Mouse (Mus musculus): ENCODE measurements around the gene Vps53. TPM values are rescaled to one million over a fixed set of nuclear protein-coding genes. Genes with fewer than 3 reads are reported as not detected.

Gene Vps53
- polyA plus RNA-seq, 1 experiment from 2014 or later = 67.7 TPM

DNA sequence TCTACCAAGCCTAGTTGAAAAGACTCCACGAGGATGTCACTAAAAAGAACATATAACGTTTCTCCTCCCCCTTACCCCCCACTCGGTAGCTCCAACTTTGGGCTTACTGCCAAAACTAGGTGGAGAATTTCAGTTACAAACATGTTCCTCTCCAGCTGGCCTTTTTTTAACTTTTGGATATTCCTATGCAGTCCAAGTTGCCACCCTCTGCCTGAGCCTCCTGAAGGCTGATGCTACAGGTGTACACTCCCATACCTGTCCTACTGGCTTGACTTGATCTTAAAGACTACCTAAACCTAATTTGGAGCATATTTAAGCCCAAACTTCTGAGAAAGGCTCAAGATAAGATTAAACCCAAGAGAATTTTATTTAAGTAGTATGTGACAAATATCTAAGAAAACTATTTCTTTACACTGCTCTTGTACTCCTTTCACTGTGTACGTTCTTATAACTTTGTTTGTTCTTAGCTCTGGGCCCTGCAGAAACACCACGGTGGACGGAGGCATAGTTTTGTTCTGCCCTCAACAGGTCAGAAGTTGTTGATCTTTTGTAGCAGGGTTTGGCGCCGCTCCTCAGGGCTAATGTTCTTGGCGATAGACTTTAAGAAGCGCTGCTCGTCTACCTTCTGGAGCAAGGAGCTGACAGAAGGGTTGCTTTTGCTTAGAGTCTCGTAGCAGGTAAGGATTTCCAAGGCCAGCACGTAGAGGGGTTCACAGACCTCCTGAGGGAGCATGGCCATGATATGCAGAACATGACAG is 31.0 kb upstream of the Vps53 start:
- no peaks in the 10 kb centered on the region for H3K4me1 ChIP-seq (replicated peaks; ENCODE audit: control insufficient read depth, insufficient read depth, low read length)
- peaks cover 30% of the 10 kb centered on the region for H3K36me3 ChIP-seq (ENCODE audit: control insufficient read depth, insufficient read depth)
- H3K9me3 ChIP-seq (ENCODE audit: control insufficient read depth, low read length) = no peaks in the 10 kb centered on the region
- no peak overlapping the region for H3K4me3 ChIP-seq (replicated peaks; ENCODE audit: low read length)
- no peak overlapping the region for H3K4me2 ChIP-seq (ENCODE audit: low read length)
- no peak overlapping the region for H3K27ac ChIP-seq (ENCODE audit: low read length)
- ATAC-seq = no peak
- no peak overlapping the region for H3K9ac ChIP-seq (replicated peaks; ENCODE audit: low read depth, low read length)
- no peaks in the 10 kb centered on the region for H3K27me3 ChIP-seq (replicated peaks; ENCODE audit: control insufficient read depth, insufficient read depth, low read length)
- WGBS = 83% methylated on average over 13 of the region's 13 CpGs

DNA sequence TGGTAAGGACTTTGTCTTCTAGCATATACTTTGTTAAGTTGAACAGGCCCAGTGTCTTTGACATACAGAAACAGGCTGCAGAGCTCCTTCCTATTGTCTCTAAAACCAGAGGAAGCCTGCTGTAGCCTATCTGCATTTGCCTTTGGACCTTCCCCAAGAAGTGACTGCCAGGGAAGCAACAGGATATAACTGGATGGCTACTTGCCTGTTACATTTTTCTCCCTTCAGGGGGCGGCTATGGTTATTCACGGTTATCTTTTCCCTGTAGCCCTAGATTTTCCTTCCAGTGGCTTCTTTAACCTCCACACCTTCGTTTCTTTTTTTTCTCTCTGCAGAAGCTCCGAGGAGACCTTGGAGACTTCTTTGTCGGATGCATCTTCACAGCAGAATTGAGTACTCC is 27.3 kb upstream of the Vps53 start:
- Histone ChIP-seq H3K4me1 (replicated peaks; ENCODE audit: control insufficient read depth, insufficient read depth, low read length) (peaks cover 8% of the 10 kb centered on the region), H3K4me2 (ENCODE audit: low read length) (no peak overlapping the region), H3K9me3 (ENCODE audit: control insufficient read depth, low read length) (no peaks in the 10 kb centered on the region), H3K4me3 (replicated peaks; ENCODE audit: low read length) (no peak overlapping the region), H3K36me3 (ENCODE audit: control insufficient read depth, insufficient read depth) (peaks cover 27% of the 10 kb centered on the region), H3K9ac (replicated peaks; ENCODE audit: low read depth, low read length) (no peak overlapping the region), H3K27me3 (replicated peaks; ENCODE audit: control insufficient read depth, insufficient read depth, low read length) (no peaks in the 10 kb centered on the region), H3K27ac (ENCODE audit: low read length) (no peak overlapping the region)
- 89% methylated on average over 5 of the region's 5 CpGs for WGBS
- no peak for ATAC-seq

- Histone ChIP-seq H3K9me3 (ENCODE audit: control insufficient read depth, low read length) (no peaks in the 10 kb centered on the region), H3K36me3 (ENCODE audit: control insufficient read depth, insufficient read depth) (peaks cover 12% of the 10 kb centered on the region), H3K27me3 (replicated peaks; ENCODE audit: control insufficient read depth, insufficient read depth, low read length) (no peaks in the 10 kb centered on the region), H3K4me2 (ENCODE audit: low read length) (peak overlapping the region; percentile 76), H3K4me1 (replicated peaks; ENCODE audit: control insufficient read depth, insufficient read depth, low read length) (peaks cover 15% of the 10 kb centered on the region), H3K9ac (replicated peaks; ENCODE audit: low read depth, low read length) (peak overlapping the region; percentile 95), H3K27ac (ENCODE audit: low read length) (peak overlapping the region; percentile 73; the same call in 1 of the 2 replicates), H3K4me3 (replicated peaks; ENCODE audit: low read length) (peak overlapping the region; percentile 94)
- peak; percentile 98 for ATAC-seq
- WGBS = under 1% methylated on average over 84 of the region's 90 CpGs
Observed at GRCm38 (mm10) chr11:76201761-76202674, 22.6 kb upstream of the Vps53 start.

GRCm38 (mm10) chr11:76196977-76197469 is 17.6 kb upstream of the Vps53 start:
- H3K27me3 ChIP-seq (replicated peaks; ENCODE audit: control insufficient read depth, insufficient read depth, low read length) = no peaks in the 10 kb centered on the region
- H3K4me3 ChIP-seq (replicated peaks; ENCODE audit: low read length) = no peak overlapping the region
- H3K4me2 ChIP-seq (ENCODE audit: low read length) = no peak overlapping the region
- no peaks in the 10 kb centered on the region for H3K36me3 ChIP-seq (ENCODE audit: control insufficient read depth, insufficient read depth)
- no peak overlapping the region for H3K9ac ChIP-seq (replicated peaks; ENCODE audit: low read depth, low read length)
- WGBS = 45% methylated on average over 8 of the region's 8 CpGs
- peaks cover 7% of the 10 kb centered on the region for H3K4me1 ChIP-seq (replicated peaks; ENCODE audit: control insufficient read depth, insufficient read depth, low read length)
- no peak overlapping the region for H3K27ac ChIP-seq (ENCODE audit: low read length)
- ATAC-seq = no peak
- no peaks in the 10 kb centered on the region for H3K9me3 ChIP-seq (ENCODE audit: control insufficient read depth, low read length)

DNA sequence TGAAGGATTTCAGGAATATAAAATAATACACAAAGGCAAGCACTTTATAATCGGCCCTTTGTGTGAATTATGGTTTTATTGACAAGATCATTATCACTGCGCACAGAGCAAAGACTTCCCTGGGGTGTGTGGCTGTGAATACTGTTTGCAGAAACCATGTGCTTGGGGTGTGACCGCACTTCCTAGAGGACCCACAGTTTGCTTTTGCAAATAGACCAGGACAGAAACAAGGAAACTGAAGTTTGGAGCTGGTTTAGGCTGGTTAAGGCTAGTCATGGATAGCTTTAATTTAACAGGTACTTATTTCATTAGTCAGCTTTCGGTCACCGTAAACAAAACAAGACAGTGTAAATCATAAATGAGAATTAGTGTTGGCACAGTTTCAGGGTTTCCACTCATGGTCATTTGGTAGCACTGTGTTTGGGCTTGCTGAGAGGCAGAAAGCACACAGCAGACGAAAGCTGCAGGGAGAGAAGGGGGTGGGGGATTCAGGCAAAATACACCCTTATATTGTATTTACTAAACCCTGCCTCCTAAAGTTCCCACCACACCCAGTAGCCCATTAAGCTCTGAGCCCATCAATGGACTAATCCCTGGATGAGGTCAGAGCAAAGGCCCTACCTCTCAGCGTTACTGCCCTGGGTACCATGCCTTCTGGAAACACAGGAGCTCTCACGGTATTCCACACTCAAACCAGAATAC is 17.0 kb upstream of the Vps53 start:
- no peak overlapping the region for H3K27ac ChIP-seq (ENCODE audit: low read length)
- H3K9me3 ChIP-seq (ENCODE audit: control insufficient read depth, low read length) = no peaks in the 10 kb centered on the region
- no peak for ATAC-seq
- 52% methylated on average over 8 of the region's 8 CpGs for WGBS
- no peaks in the 10 kb centered on the region for H3K36me3 ChIP-seq (ENCODE audit: control insufficient read depth, insufficient read depth)
- no peak overlapping the region for H3K9ac ChIP-seq (replicated peaks; ENCODE audit: low read depth, low read length)
- no peak overlapping the region for H3K4me3 ChIP-seq (replicated peaks; ENCODE audit: low read length)
- no peak overlapping the region for H3K4me2 ChIP-seq (ENCODE audit: low read length)
- H3K27me3 ChIP-seq (replicated peaks; ENCODE audit: control insufficient read depth, insufficient read depth, low read length) = no peaks in the 10 kb centered on the region
- peaks cover 3% of the 10 kb centered on the region for H3K4me1 ChIP-seq (replicated peaks; ENCODE audit: control insufficient read depth, insufficient read depth, low read length)

DNA sequence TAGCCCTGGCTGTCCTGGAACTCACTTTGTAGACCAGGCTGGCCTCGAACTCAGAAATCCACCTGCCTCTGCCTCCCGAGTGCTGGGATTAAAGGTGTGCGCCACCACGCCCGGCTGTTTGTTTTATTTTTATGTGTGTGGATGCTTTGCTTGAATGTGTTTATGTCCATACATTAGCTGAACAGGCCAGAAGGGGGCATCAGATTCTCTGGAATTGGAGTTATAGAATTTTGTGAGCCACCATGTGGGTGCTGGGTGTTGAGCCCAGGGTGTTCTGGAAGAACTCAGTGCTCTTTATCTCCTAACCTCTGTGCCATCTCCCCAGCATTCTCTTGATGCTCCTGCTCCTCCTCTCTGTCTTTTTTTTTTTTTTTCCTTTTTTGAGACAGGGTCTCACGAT is 7.5 kb upstream of the Vps53 start:
- Histone ChIP-seq H3K4me1 (replicated peaks; ENCODE audit: control insufficient read depth, insufficient read depth, low read length) (no peaks in the 10 kb centered on the region), H3K4me3 (replicated peaks; ENCODE audit: low read length) (no peak overlapping the region), H3K36me3 (ENCODE audit: control insufficient read depth, insufficient read depth) (no peaks in the 10 kb centered on the region), H3K9ac (replicated peaks; ENCODE audit: low read depth, low read length) (no peak overlapping the region), H3K4me2 (ENCODE audit: low read length) (no peak overlapping the region), H3K27ac (ENCODE audit: low read length) (no peak overlapping the region), H3K9me3 (ENCODE audit: control insufficient read depth, low read length) (no peaks in the 10 kb centered on the region), H3K27me3 (replicated peaks; ENCODE audit: control insufficient read depth, insufficient read depth, low read length) (no peaks in the 10 kb centered on the region)
- 85% methylated on average over 6 of the region's 6 CpGs for WGBS
- ATAC-seq = no peak

- H3K4me3 ChIP-seq (replicated peaks; ENCODE audit: low read length) = no peak overlapping the region
- 88% methylated on average over 4 of the region's 4 CpGs for WGBS
Observed at GRCm38 (mm10) chr11:76183745-76184144, 4.3 kb upstream of the Vps53 start.

GRCm38 (mm10) chr11:76180146-76180540 is 696 bp upstream of the Vps53 start:
- Histone ChIP-seq H3K27me3 (replicated peaks; ENCODE audit: control insufficient read depth, insufficient read depth, low read length) (no peaks in the 10 kb centered on the region), H3K4me3 (replicated peaks; ENCODE audit: low read length) (peak overlapping the region; percentile 76), H3K9ac (replicated peaks; ENCODE audit: low read depth, low read length) (peak overlapping the region; percentile 72), H3K4me1 (replicated peaks; ENCODE audit: control insufficient read depth, insufficient read depth, low read length) (peaks cover 11% of the 10 kb centered on the region), H3K36me3 (ENCODE audit: control insufficient read depth, insufficient read depth) (no peaks in the 10 kb centered on the region), H3K27ac (ENCODE audit: low read length) (no peak overlapping the region), H3K4me2 (ENCODE audit: low read length) (peak overlapping the region; percentile 83), H3K9me3 (ENCODE audit: control insufficient read depth, low read length) (no peaks in the 10 kb centered on the region)
- 19% methylated on average over 7 of the region's 7 CpGs for WGBS
- ATAC-seq = no peak

More at GRCm38 (mm10) chr11:76183745-76184144, 4.3 kb upstream of the Vps53 start:
- H3K9me3 ChIP-seq (ENCODE audit: control insufficient read depth, low read length) = no peaks in the 10 kb centered on the region
- H3K27me3 ChIP-seq (replicated peaks; ENCODE audit: control insufficient read depth, insufficient read depth, low read length) = no peaks in the 10 kb centered on the region
- peaks cover 5% of the 10 kb centered on the region for H3K4me1 ChIP-seq (replicated peaks; ENCODE audit: control insufficient read depth, insufficient read depth, low read length)
- no peak overlapping the region for H3K27ac ChIP-seq (ENCODE audit: low read length)
- H3K36me3 ChIP-seq (ENCODE audit: control insufficient read depth, insufficient read depth) = no peaks in the 10 kb centered on the region
- no peak overlapping the region for H3K4me2 ChIP-seq (ENCODE audit: low read length)
- ATAC-seq = no peak
- no peak overlapping the region for H3K9ac ChIP-seq (replicated peaks; ENCODE audit: low read depth, low read length)

All from forebrain, embryonic 16.5 days (tissue).